Mouse (Mus musculus) forebrain, embryonic 14.5 days (tissue): Measurements from ENCODE around the gene Stn1. TPM values are rescaled to one million over a fixed set of nuclear protein-coding genes. Genes with fewer than 3 reads are reported as not detected.

Experiments used
- ATAC-seq: fragments of 200-750 bp; cut with Nextera tagmentation; 2 replicates; pipeline ENCODE4 v1.8.0; 2017; ENCODE audit warnings: mild to moderate bottlenecking, moderate library complexity
- DNase-seq: peaks from one replicate; pipeline ENCODE4 v3.0.0-alpha.2; 2015; ENCODE audit warnings: low spot score
- H3K27ac ChIP-seq: fragments of 300-500 bp; sonication (generic); 2 replicates; pipeline ENCODE4 v1.5.1; 2014; ENCODE audit warnings: low read depth, mild to moderate bottlenecking, control low read depth, low read length, moderate library complexity
- H3K27me3 ChIP-seq: fragments of 300-500 bp; sonication (generic); replicated peaks from 2 replicates; pipeline ENCODE4 v1.6.1; 2014; ENCODE audit warnings: low read length, control low read depth, mixed read lengths; ENCODE audit not compliant: control insufficient read depth, insufficient read depth
- H3K36me3 ChIP-seq: fragments of 300-500 bp; sonication (generic); 2 replicates; pipeline ENCODE4 v1.6.1; 2014; ENCODE audit warnings: low read length, control low read depth; ENCODE audit not compliant: control insufficient read depth, insufficient read depth
- H3K4me1 ChIP-seq: fragments of 300-500 bp; sonication (generic); 2 replicates; pipeline ENCODE4 v1.6.1; 2014; ENCODE audit warnings: antibody characterized with exemption, low read length, control low read depth; ENCODE audit not compliant: control insufficient read depth, insufficient read depth
- H3K4me2 ChIP-seq: fragments of 300-500 bp; sonication (generic); 2 replicates; pipeline ENCODE4 v1.6.1; 2014; ENCODE audit warnings: mild to moderate bottlenecking, control low read depth, low read length
- H3K4me3 ChIP-seq: fragments of 300-500 bp; sonication (generic); 2 replicates; pipeline ENCODE4 v1.5.1; 2014; ENCODE audit warnings: low read depth, low read length, control low read depth
- H3K9ac ChIP-seq: fragments of 300-500 bp; sonication (generic); 2 replicates; pipeline ENCODE4 v1.6.1; 2014; ENCODE audit warnings: mild to moderate bottlenecking, low read length, control low read depth, moderate library complexity
- H3K9me3 ChIP-seq: fragments of 300-500 bp; sonication (generic); replicated peaks from 2 replicates; pipeline ENCODE4 v1.6.1; 2016; ENCODE audit warnings: low read length, control low read depth, mixed read lengths; ENCODE audit not compliant: control insufficient read depth
- WGBS: fragments of 180-500 bp; shearing (Covaris S2); extraction: QIAGEN DNeasy Blood & Tissue Kit; methylation state at CpG from one replicate; pipeline ENCODE4 v1.1.7; 2014; 5-methylcytosine and 5-hydroxymethylcytosine counted together
- polyA plus RNA-seq: library from polyadenylated mRNA; unstranded; fragments of >200 nt; fragmentation: Nextera tagmentation; extraction: Ambion mirVana; gene quantifications from 2 replicates; pipeline ENCODE4 v1.2.1, GENCODE M21; 2014

Gene Stn1
- polyA plus RNA-seq, 1 experiment from 2014 or later, result 41.6 TPM

GRCm38 (mm10) chr19:47510135-47510472, 27.2 kb downstream of the Stn1 start:
- no peak for ATAC-seq
- Histone ChIP-seq H3K27ac (peak overlapping the region; percentile 48; the same call in 1 of the 2 replicates), H3K9ac (no peak overlapping the region), H3K4me1 (peaks cover 3% of the 10 kb centered on the region; the same call in 1 of the 2 replicates), H3K4me3 (no peak overlapping the region), H3K27me3 (no peaks in the 10 kb centered on the region), H3K4me2 (no peak overlapping the region), H3K36me3 (peaks cover 30% of the 10 kb centered on the region), H3K9me3 (no peaks in the 10 kb centered on the region)
- no peak for DNase-seq
- WGBS, result 86% methylated on average over 7 of the region's 7 CpGs

- H3K4me2 ChIP-seq, result no peak overlapping the region
- no peak overlapping the region for H3K4me3 ChIP-seq
- no peak overlapping the region for H3K9ac ChIP-seq
- no peak overlapping the region for H3K27ac ChIP-seq
- ATAC-seq, result no peak
- no peaks in the 10 kb centered on the region for H3K27me3 ChIP-seq
- no peak for DNase-seq
- WGBS, result 85% methylated on average over 5 of the region's 5 CpGs
- peaks cover 3% of the 10 kb centered on the region; the same call in 1 of the 2 replicates for H3K4me1 ChIP-seq
- no peaks in the 10 kb centered on the region for H3K9me3 ChIP-seq
- H3K36me3 ChIP-seq, result peaks cover 19% of the 10 kb centered on the region; the same call in 1 of the 2 replicates
These were observed 28.5 kb downstream of the Stn1 start for GRCm38 (mm10) chr19:47508771-47509281.

GRCm38 (mm10) chr19:47508191-47508590, 29.1 kb downstream of the Stn1 start:
- no peak for ATAC-seq
- no peak overlapping the region for H3K9ac ChIP-seq
- 85% methylated on average over 3 of the region's 3 CpGs for WGBS

GRCm38 (mm10) chr19:47507128-47508121, 29.9 kb downstream of the Stn1 start:
- 59% methylated on average over 27 of the region's 27 CpGs for WGBS
- Histone ChIP-seq H3K4me1 (peaks cover 3% of the 10 kb centered on the region; the same call in 1 of the 2 replicates), H3K4me2 (no peak overlapping the region), H3K9me3 (no peaks in the 10 kb centered on the region), H3K36me3 (peaks cover 9% of the 10 kb centered on the region; the same call in 1 of the 2 replicates), H3K9ac (no peak overlapping the region), H3K27ac (0 out of 2 replicates have a peak overlapping the region, but pooled peaks have one; percentile 21), H3K27me3 (no peaks in the 10 kb centered on the region), H3K4me3 (no peak overlapping the region)
- DNase-seq, result peak; percentile 87
- peak; percentile 37 for ATAC-seq

More at GRCm38 (mm10) chr19:47508191-47508590, 29.1 kb downstream of the Stn1 start:
- Histone ChIP-seq H3K9me3 (no peaks in the 10 kb centered on the region), H3K4me3 (no peak overlapping the region), H3K27ac (no peak overlapping the region), H3K4me1 (peaks cover 3% of the 10 kb centered on the region; the same call in 1 of the 2 replicates), H3K27me3 (no peaks in the 10 kb centered on the region), H3K4me2 (no peak overlapping the region), H3K36me3 (peaks cover 13% of the 10 kb centered on the region; the same call in 1 of the 2 replicates)
- DNase-seq, result no peak

GRCm38 (mm10) chr19:47503625-47504024, 33.7 kb downstream of the Stn1 start:
- H3K27ac ChIP-seq, result no peak overlapping the region
- H3K9ac ChIP-seq, result no peak overlapping the region
- peak; percentile 61 for DNase-seq
- 0 out of 2 replicates have a peak, but pooled peaks cover 5% of the 10 kb centered on the region for H3K36me3 ChIP-seq
- WGBS, result 61% methylated on average over 4 of the region's 4 CpGs
- no peak for ATAC-seq
- no peak overlapping the region for H3K4me2 ChIP-seq
- no peaks in the 10 kb centered on the region for H3K4me1 ChIP-seq
- no peak overlapping the region for H3K4me3 ChIP-seq
- H3K27me3 ChIP-seq, result no peaks in the 10 kb centered on the region
- H3K9me3 ChIP-seq, result no peaks in the 10 kb centered on the region

- H3K9ac ChIP-seq, result no peak overlapping the region
- peak; percentile 53 for DNase-seq
- H3K4me3 ChIP-seq, result no peak overlapping the region
- 76% methylated on average over 8 of the region's 8 CpGs for WGBS
- ATAC-seq, result no peak
- H3K9me3 ChIP-seq, result no peaks in the 10 kb centered on the region
- H3K27me3 ChIP-seq, result no peaks in the 10 kb centered on the region
- H3K4me1 ChIP-seq, result 0 out of 2 replicates have a peak, but pooled peaks cover 3% of the 10 kb centered on the region
- H3K36me3 ChIP-seq, result 0 out of 2 replicates have a peak, but pooled peaks cover 5% of the 10 kb centered on the region
- H3K27ac ChIP-seq, result no peak overlapping the region
- H3K4me2 ChIP-seq, result no peak overlapping the region
These were observed 34.7 kb downstream of the Stn1 start for GRCm38 (mm10) chr19:47502563-47502962.

GRCm38 (mm10) chr19:47500389-47501011, 36.8 kb downstream of the Stn1 start:
- H3K36me3 ChIP-seq, result 0 out of 2 replicates have a peak, but pooled peaks cover 4% of the 10 kb centered on the region
- 75% methylated on average over 11 of the region's 11 CpGs for WGBS
- H3K27me3 ChIP-seq, result no peaks in the 10 kb centered on the region
- H3K4me2 ChIP-seq, result no peak overlapping the region
- DNase-seq (no peak), ATAC-seq (no peak)
- no peak overlapping the region for H3K4me3 ChIP-seq
- H3K9ac ChIP-seq, result no peak overlapping the region
- no peaks in the 10 kb centered on the region for H3K9me3 ChIP-seq
- H3K27ac ChIP-seq, result no peak overlapping the region
- 0 out of 2 replicates have a peak, but pooled peaks cover 3% of the 10 kb centered on the region for H3K4me1 ChIP-seq

GRCm38 (mm10) chr19:47499841-47500240, 37.5 kb downstream of the Stn1 start:
- ATAC-seq, result no peak
- WGBS, result 89% methylated on average over 5 of the region's 5 CpGs

More at GRCm38 (mm10) chr19:47499841-47500240, 37.5 kb downstream of the Stn1 start:
- DNase-seq, result no peak
- no peaks in the 10 kb centered on the region for H3K9me3 ChIP-seq
- H3K36me3 ChIP-seq, result no peaks in the 10 kb centered on the region
- no peak overlapping the region for H3K4me3 ChIP-seq
- 0 out of 2 replicates have a peak, but pooled peaks cover 3% of the 10 kb centered on the region for H3K4me1 ChIP-seq
- no peak overlapping the region for H3K4me2 ChIP-seq
- H3K9ac ChIP-seq, result no peak overlapping the region
- H3K27ac ChIP-seq, result no peak overlapping the region
- H3K27me3 ChIP-seq, result no peaks in the 10 kb centered on the region
